Mouse (Mus musculus): ENCODE measurements at regions not wholly inside any gene's neighbourhood (a gene's known extent, or its start where the extent isn't known, plus 50 kb on each side); places are given as distances from the start of the nearest gene placed in this dataset.

DNA sequence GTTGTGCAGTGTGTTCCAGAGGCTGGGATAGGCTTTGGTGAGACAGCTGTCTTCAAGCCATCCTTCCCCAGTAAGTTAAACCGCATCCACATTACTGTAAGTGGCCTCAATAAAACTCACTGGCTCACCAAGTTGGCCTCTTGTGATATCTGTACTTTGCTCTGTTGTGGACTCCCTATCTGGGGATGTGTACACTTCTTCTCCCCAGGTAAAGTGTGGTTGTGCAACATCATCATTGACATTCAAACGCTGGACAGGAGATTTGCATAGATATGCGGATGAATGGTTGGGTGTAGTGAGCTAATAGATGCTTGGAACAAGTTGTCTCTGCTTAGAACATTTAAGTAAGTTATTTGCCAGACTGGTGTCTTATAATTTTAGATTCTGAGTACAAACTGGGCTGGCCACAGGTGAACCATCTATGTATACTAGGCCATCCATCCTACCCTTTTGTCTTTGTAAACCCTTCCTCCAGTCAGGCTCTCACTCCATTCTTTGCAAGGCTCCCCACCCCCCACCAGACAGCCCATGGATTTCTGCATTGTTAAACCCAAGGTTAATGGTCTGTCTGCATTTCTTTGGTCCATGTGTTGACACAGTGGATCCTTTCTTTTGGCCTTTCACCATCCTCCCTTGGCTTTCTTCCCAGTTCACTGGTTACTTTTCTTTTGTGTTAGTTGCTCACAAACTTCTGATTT is 303.0 kb downstream of the Plpp3 start:
- in situ Hi-C loops (cut with MboI, MseI): no loop called here

DNA sequence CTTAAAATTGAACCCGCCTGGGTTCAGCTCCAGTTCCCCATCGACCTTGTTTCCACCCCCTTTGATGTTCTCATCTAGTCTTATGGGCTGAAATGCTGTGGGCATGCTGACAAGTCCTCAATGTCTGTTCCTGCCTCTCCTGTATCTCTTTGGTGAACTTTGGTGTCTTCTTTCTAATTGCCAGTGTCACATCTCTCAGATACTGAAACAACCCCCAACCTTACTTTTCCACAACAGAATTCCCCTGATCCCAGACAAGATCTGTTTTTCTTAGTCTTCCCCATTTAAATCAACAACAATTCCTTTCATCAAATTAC is 303.5 kb downstream of the Plpp3 start:
- in situ Hi-C loops (cut with MboI, MseI): no loop called here

DNA sequence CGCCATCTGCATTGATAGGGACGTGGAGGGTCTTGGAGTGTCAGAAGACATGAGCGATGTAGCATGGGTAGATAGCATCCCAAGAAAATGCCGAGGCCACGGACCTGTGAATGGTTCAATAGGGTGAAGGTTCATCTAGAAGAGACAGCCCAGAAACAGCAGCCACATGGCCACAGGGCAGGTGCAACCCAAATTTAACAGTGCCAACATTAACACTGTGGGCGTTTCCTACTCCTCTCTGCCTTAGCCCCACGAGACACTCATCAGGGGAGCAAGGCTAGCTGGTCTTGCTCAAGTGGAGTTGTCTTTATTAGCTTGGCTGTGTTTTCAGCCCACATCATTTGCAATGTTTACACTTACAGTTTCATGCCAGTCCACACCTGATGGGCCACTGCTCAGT is 310.7 kb downstream of the Plpp3 start:
- in situ Hi-C loops (cut with MboI, MseI): no loop called here

DNA sequence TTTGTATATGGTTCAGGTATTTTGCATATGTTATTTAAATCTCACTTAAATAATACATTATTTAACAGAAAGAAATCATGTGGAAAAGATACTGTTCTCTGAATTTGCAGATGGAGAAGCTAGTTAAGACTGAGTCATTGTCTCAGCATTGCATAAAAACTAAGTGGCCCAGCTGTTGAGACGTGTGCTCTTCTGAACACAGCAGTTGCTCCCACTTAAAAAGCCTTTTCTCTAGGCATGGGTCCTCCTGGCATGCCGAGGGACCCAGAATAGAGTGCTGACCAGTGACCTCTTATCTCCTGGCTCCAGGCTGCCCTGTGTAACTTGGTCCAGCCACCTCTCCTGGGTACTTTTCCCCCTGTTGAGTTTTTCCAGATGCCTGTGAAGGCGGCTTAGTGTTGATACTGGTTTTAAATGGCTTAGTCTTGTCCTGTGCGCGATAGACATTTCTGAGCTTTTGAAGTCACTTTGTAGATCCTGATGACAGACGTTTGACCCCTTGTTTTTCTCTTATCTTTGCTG is 312.2 kb downstream of the Plpp3 start:
- in situ Hi-C loops (cut with MboI, MseI): no loop called here

DNA sequence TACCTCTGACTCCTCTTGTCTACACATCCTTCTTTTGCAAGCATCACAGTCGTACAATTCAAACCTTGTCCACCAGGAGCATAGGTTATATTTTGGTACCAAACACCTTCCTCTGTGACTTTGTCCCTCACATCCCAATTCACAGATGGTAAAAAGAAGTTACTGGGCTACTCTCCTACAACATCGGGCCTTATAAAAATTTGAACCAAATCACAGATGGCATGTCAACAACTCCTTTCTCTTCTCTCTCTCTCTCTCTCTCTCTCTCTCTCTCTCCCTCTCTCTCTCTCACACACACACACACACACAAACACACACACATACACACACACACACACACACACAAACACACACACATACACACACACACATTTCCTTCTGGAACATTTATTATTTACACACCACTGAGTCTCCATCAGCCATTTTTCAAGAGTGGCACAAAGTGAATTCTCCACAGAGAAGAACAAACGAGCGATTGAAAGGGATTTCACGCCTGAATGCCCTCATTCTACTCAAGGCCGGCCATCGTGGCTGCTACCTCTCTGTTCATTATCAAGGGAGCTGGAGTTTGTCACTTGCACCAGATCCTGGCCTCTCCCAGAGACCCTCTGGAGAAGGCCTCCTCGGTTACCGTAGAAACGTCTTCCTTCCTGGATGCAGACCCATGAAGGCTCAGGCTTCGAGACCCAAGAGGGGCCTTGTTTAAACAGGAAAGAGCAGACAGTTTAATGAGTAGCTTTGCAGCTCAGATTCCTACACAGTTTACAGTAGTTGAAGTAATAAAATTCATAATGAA is 314.7 kb upstream of the Gm12728 start:
- in situ Hi-C loops (cut with MboI, MseI): no loop called here

DNA sequence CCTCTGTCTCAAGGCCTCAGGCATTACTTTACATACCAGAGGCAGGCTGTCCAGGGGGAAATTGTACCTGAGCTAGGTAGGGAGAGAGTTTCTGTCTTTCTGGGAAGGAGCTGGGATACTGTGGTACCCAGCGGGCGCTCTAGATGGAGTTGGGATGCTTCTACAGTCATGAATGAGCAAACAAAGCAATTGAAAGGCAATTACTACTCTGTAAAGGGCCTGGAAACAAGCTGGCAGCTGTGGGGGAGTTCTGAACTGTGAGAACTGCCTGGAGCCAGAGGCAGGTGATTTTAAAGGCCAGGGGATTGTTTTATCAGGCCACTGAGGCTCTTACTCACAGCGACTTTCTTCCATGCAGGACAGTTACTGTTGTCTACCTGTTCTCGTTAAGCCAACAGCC is 313.3 kb upstream of the Gm12728 start:
- in situ Hi-C loops (cut with MboI, MseI): no loop called here

DNA sequence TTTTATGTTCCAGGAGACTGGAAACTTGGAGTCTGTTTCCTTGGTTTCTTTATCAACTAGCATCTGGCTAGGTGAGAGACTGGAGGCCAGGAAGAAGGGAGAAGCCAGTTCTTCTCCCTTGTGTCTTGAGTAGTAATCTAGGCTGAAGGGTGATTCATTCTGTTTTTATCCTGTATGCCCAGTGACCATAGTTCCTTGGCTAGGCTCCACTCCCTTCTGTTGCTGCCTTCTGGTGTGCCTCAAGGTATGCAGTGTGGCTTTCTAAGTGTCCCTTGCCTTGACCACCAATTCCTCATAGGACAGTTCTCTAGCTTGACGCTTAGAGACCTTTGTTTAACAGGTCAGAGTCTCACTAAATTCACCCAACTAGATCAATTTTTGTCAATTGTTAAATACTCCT is 303.3 kb upstream of the Gm12728 start:
- in situ Hi-C loops (cut with MboI, MseI): no loop called here

DNA sequence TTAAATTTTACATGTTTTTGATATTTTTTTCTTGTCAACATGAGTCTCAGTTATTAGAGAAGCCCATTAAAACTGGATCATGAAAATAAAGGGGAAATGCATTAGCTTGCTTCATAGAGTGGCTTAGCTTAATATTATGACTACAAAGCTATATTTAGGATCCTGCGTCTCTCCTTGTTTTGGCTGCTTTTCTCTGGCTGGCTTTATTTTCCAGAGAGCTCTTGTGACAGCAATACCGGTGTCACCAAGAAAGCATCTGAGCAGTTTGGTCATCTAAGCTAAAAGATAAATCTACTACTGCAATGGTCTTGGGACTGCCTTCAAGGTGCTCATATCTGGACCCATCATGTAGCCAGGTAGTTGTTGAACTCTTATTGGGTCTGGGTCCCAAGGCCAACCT is 293.5 kb upstream of the Gm12728 start:
- in situ Hi-C loops (cut with MboI, MseI): no loop called here

DNA sequence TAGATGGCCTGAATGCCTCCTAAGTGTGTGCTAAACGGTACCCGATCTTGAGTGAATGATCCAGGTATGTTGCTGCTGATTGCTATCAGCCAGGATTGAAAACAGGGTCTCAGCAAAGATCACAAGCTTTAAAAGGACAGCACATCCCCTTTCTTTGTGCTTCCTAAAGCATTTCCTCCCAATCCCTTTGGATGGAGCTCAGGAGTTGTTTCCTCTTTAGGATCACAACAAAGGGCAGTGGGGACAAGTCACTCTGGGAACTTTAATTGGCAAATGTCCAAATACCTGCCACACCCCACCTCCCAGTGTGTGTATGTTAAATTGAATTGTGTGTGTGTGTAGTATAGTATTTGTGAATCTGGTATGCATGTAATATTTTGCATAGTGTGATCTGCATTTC is 283.5 kb upstream of the Gm12728 start:
- in situ Hi-C loops (cut with MboI, MseI): no loop called here

DNA sequence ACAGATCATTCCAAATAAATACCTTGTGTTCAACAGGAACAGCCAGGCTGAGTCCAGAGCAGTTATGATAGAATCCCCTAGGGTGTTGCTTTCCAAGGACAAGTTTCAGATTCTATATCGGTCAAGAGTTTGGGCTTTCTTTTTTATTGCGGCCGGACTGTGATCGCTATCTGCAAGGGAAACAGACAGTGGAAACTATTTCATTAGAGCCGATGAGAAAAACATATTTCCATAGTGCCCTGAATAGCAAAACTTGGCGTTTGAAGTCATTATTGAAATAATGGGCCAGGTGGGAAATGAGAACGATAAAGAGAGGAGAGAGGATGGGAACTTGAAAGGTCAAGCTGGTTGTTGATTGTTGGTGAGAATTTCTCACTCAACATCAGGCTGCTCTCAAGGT is 282.4 kb upstream of the Gm12728 start:
- in situ Hi-C loops (cut with MboI, MseI): no loop called here

DNA sequence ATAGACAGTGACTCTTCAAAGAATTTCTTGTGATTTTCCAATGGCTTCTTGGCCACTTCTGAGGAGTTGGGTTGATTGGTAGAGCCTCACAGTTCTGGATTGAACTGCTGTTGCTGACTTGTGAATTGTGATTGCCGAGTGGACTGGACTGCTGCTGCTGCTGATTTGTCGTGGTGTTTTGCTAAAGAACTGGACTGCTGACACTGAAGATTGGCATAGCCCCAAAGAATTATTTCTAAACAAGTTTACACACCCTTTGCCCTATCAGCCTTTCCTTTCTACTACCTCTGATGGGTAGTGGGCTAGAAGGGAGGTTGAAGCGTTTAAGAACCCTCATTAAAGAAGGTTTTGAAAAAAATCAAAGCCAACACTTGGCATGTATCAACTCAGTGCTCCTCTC is 280.6 kb upstream of the Gm12728 start:
- in situ Hi-C loops (cut with MboI, MseI): no loop called here

DNA sequence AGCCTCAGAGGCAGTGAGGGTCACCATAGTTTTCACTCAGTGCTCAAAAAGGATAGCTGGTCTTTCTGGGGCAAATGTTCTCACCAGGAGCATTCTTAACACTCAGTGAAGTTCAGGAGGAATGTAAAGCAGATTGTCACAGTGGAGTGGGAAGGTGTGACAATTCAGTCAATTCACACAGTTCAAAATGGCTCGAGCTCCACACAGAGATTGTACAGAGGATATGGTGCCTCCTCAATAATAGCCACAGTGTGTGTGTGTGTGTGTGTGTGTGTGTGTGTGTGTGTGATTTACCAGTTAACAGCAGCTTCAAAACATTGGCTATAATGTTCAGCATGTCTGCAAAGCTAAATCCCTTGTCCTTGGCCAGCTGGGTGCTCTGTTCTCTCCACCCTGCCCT is 279.3 kb upstream of the Gm12728 start:
- in situ Hi-C loops (cut with MboI, MseI): no loop called here

DNA sequence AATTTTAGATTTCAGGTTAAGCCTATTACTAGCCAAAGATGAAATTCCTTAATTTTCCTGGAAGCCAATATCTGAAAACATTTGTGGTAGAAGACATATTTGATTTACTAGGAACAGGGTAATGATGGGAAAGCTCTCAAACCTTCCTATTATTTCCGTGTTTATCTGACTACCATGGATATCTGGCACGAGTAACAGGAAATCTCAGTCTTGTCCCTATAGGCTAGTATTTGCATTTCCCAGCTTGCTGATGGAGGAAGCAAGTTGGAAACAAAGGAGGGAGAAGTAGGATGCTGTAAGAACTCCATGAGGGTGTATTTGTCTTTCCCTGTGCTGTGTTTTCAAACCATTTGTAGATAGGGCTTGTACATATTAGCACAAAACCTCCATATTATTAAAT is 264.5 kb upstream of the Gm12728 start:
- in situ Hi-C loops (cut with MboI, MseI): no loop called here

DNA sequence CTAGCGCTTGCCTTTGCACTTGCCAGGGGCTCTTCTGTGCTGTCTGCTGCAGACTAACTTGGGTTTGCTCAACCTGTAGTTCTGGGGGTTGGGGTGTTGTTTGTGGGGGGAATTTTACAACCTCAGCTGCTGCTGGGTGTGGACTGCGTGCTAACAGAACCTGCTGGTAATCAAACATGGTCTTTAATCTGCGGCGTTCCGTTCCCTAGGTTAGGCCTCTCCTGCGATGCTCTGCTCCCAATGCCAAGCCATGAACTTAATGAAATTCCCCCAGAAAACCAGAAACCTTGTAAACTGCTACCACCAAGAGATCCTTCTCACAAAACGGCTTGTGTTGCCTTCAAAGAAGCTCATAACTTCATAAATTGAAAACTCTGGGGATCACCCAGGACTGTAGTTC is 262.9 kb upstream of the Gm12728 start:
- in situ Hi-C loops (cut with MboI, MseI): no loop called here

DNA sequence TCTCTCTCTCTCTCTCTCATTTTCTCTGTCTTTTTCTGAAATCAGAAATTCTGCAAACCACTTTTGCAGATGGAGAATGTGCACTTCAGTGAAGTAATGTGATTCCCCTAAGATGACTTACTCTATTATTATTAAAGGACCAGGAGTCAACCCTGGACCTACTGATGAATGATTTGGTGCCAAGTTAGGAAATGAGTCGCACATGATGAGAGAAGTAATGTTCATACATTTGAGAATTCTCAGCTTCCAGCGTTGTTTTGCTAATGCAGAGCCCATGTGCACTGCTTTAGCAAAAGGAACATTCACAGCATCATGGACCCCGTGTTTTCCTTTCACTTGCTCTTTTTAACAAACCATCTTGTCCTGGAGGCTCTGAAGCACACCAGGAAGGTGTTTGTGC is 262.4 kb upstream of the Gm12728 start:
- in situ Hi-C loops (cut with MboI, MseI): no loop called here

DNA sequence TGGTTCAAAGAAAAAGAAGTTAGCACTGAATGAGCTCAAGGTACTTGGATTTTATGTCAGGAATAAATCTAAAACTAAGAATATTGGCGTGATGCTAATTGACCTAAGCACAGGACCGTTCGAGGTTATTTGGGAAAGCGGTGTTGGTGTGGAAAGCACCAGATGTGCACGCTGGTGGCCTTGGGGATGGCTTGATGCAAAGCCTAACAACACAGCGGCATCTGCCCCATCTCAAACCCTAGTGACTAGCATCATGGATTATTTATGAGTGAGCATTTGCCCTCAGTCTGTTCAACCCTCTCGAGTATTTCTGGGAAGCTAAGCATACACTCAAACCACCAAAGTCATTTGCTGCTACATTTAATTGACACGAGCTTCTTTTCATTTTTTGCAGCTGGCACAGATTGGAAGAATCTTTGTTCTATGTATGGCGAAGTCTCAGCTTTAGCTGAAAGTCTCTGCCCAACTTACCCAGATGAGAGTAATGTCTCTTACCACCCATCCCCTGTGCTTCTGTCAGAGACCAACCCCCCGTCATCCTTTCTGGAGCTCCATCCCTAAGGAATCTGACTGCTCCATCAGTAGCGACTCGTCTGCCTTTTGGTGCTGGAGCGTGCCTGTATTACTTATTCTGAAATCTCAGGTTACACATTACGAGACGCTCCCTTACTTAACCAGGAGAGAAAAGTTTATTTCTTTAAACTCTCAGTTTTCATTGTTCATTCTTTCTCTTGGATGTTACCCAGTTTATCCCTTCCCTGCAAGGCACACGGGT is 257.8 kb upstream of the Gm12728 start:
- in situ Hi-C loops (cut with MboI, MseI): no loop called here

DNA sequence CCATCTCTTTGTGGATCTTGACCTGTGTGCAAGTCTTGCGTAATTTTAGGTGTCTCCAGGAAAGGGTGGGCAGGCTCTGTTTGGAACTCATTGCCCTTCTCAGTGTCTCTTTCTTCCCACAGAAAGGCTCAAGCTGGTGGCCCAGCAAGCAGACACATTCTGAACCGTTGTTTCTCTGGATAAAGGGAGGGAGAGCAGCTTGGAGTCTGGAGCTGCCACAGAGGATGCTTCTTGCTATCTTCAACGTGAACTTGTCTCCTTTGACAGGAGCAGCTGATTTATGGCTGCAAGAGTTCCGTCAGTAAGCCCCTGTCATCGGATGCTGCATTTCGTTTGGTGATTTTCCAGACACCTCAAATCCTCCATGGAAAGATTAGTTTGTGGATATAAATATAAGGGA is 254.2 kb upstream of the Gm12728 start:
- in situ Hi-C loops (cut with MboI, MseI): no loop called here

DNA sequence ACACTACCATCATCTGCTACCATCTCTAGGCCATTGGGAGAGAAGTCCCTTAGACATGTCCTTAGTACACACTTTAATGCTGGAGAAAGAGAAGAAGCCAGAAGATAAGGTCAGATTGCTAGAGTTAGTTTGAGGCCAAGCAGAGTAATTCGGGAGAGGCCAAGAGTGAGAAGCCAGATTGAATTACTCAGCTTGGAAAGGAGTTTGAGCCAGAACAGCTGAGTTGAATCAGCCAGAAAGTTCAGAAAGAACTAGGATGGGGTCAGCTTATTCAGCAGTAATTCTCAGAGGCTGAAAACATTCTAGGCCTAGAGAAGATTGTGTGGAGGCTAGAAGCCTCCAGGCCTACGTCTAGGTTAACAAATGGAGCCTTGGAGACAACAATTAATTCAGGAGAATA is 244.2 kb upstream of the Gm12728 start:
- in situ Hi-C loops (cut with MboI, MseI): no loop called here

DNA sequence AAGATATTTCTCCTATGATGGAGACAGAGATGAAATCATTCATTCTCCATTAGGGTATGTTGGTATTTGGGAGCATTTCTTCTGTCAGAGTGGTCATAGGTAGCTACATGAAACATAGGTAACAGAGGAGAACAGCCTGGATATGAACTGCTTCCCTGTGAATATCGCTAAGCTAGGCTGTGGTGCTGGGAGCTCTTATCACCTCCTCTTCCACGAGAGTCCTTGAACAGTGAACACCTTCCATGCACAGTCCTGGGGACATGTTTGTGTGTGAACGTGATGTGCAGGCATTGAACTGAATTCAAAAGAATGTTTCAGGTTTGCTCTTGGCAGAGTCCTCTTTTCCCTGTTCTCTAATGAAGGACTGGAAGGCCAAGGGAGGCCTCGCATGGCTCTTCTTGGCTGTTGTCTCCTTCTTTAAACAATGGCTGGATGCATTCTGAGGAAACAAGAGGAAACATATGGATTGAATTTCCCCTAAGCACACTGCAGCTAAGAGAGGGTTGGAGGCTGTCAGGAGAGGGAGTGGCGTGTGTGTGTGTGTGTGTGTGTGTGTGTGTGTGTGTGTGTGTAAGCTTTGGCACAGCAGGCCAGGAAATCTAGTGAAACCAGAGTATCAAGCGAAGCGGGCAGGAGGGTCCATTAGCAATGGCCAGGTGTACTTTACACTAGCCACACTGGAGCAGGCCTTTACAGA is 239.8 kb upstream of the Gm12728 start:
- in situ Hi-C loops (cut with MboI, MseI): no loop called here

DNA sequence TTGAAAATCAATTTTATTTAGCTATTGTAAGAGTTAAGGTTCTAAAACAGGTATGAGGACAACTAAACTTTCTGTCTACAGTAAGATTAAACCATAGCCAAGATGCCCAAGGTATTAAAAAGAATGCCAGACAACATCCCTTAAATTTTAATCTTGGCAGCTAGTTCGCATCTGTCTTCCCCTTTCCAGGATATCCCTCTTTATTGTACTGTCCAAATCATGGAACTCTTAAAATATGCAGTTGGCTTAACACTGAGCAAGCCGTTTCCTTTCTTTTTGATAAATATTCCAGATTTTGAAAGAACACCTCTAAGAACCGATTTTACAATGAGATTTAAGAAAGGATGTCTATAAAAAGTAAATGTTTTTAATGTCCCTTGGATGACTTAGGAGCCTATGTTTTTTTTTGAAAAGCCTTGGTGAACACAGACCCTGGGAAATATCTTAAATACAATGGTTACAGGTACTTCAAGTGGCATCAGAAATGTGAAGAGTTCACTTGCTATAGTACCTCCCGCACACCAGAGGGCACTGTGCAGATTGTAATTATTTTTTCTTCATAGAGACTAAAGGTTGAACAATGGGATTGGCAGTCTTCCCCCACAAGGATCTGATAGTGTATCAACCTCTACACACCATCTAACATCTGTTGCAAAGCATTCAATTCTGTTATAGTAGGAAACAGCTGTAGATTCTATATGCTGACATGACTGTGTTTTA is 237.5 kb upstream of the Gm12728 start:
- in situ Hi-C loops (cut with MboI, MseI): no loop called here

DNA sequence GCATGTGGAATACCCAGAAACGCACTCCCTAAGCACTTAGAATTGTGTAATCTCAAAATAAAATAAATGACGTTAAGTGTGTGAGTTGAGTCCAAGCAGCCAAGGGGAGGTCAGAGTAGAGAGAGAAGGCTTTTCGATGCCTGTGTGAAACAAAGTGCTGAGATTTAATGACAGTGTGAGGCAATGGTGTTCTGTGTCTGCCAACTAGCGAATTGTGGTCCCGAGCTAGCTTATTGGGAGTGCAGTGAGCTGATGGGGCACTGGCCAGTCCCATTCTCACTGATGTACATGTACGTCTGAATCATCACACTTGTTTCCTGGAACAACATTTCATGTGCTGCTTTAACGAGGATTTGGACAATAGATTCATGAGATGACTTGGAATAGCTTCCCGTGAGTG is 234.7 kb upstream of the Gm12728 start:
- in situ Hi-C loops (cut with MboI, MseI): no loop called here
